Mouse (Mus musculus) embryonic facial prominence, embryonic 11.5 days (tissue): ENCODE data around the gene Pde4dip. TPM values are rescaled to one million over a fixed set of nuclear protein-coding genes. Genes with fewer than 3 reads are reported as not detected.

Experiments
- ATAC-seq: fragments of 200-750 bp; cut with Nextera tagmentation; replicated peaks from 2 replicates; pipeline ENCODE4 v1.8.0; 2017; ENCODE audit warnings: low read depth; ENCODE audit not compliant: insufficient number of reproducible peaks, low FRiP score, low TSS enrichment
- DNase-seq: peaks from one replicate; pipeline ENCODE4 v3.0.0-alpha.2; 2015; ENCODE audit warnings: low spot score
- H3K27ac ChIP-seq: fragments of 300-500 bp; sonication (generic); replicated peaks from 2 replicates; pipeline ENCODE4 v1.5.1; 2014; ENCODE audit warnings: mild to moderate bottlenecking, low read depth, low read length, control low read depth
- H3K27me3 ChIP-seq: fragments of 300-500 bp; sonication (generic); 2 replicates; pipeline ENCODE4 v1.6.1; 2014; ENCODE audit warnings: mild to moderate bottlenecking, low read length, moderate library complexity, mixed read lengths; ENCODE audit not compliant: control insufficient read depth, insufficient read depth
- H3K36me3 ChIP-seq: fragments of 300-500 bp; sonication (generic); replicated peaks from 2 replicates; pipeline ENCODE4 v1.6.1; 2014; ENCODE audit warnings: low read depth, mild to moderate bottlenecking, low read length, moderate library complexity, mixed read lengths; ENCODE audit not compliant: control insufficient read depth, insufficient read depth
- H3K4me1 ChIP-seq: fragments of 300-500 bp; sonication (generic); 2 replicates; pipeline ENCODE4 v1.6.1; 2014; ENCODE audit warnings: low read length, mixed read lengths; ENCODE audit not compliant: control insufficient read depth, insufficient read depth
- H3K4me2 ChIP-seq: fragments of 300-500 bp; sonication (generic); 2 replicates; pipeline ENCODE4 v1.6.1; 2014; ENCODE audit warnings: low read depth, mild to moderate bottlenecking, control low read depth, low read length, moderate library complexity
- H3K4me3 ChIP-seq: fragments of 300-500 bp; sonication (generic); 2 replicates; pipeline ENCODE4 v1.5.1; 2014; ENCODE audit warnings: low read depth, low read length, control low read depth
- H3K9ac ChIP-seq: fragments of 300-500 bp; sonication (generic); replicated peaks from 2 replicates; pipeline ENCODE4 v1.6.1; 2014; ENCODE audit warnings: mild to moderate bottlenecking, control low read depth, low read length
- H3K9me3 ChIP-seq: fragments of 300-500 bp; sonication (generic); replicated peaks from 2 replicates; pipeline ENCODE4 v1.6.1; 2016; ENCODE audit warnings: mild to moderate bottlenecking, low read length, inconsistent platforms, mixed read lengths; ENCODE audit not compliant: control insufficient read depth
- WGBS: fragments of 180-500 bp; shearing (Covaris S2); extraction: QIAGEN DNeasy Blood & Tissue Kit; methylation state at CpG from one replicate; pipeline ENCODE4 v1.1.7; 2014; 5-methylcytosine and 5-hydroxymethylcytosine counted together
- polyA plus RNA-seq: library from polyadenylated mRNA; unstranded; fragments of >200 nt; fragmentation: Nextera tagmentation; extraction: Ambion mirVana; gene quantifications from 2 replicates; pipeline ENCODE4 v1.2.1, GENCODE M21; 2014

Gene Pde4dip
- polyA plus RNA-seq, 1 experiment from 2014 or later = 29.2 TPM

DNA sequence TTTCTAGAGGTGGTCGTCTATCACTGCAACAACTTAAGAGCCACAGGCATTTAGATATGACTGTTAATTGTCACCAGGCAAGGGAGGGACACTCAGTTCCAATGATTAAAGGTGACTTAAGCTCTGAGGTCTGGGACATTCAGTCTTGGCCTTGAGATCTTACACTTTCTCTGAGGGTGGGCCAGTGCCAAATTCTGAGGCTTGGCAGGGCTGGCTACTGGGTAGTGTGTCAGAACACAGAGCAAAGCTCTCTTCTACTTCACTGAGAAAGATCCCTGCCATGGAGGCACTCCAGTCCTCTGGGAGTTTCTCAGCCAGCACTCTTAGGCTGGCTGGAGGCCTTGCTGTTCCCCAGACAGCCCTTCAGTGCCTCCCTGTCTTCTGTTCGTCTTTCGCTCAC lies 158.4 kb downstream of the Pde4dip start:
- no peak for ATAC-seq
- Histone ChIP-seq H3K4me2 (no peak overlapping the region), H3K27me3 (no peaks in the 10 kb centered on the region), H3K9ac (no peak overlapping the region), H3K27ac (no peak overlapping the region), H3K4me3 (no peak overlapping the region), H3K9me3 (no peaks in the 10 kb centered on the region), H3K36me3 (no peaks in the 10 kb centered on the region), H3K4me1 (no peaks in the 10 kb centered on the region)
- WGBS = 72% methylated on average over 3 of the region's 3 CpGs
- DNase-seq = no peak

DNA sequence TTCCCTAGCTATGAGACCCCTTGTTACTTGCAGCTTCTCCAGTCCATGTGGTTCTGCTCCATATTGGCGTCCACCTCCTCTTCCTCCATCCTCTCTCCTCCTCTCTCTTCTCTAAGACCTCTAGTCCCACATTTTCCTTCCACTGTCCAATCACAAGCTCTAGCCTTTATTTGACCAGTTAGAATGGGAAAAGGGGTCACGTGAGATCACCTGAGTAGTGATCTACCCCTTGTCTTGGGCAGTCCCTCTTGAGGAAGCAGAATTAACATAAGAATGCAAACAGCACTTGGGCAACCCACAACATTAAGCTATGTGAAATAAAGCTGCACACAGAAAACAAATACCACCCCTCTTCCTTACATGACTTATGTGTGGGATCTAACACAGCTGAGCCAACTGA lies 160.7 kb downstream of the Pde4dip start:
- no peak for DNase-seq
- H3K9ac ChIP-seq = no peak overlapping the region
- H3K4me3 ChIP-seq = no peak overlapping the region
- H3K4me2 ChIP-seq = no peak overlapping the region
- no peak overlapping the region for H3K27ac ChIP-seq
- WGBS = 76% methylated on average over 2 of the region's 2 CpGs
- no peaks in the 10 kb centered on the region for H3K4me1 ChIP-seq
- H3K36me3 ChIP-seq = no peaks in the 10 kb centered on the region
- no peaks in the 10 kb centered on the region for H3K27me3 ChIP-seq
- H3K9me3 ChIP-seq = no peaks in the 10 kb centered on the region
- no peak for ATAC-seq

DNA sequence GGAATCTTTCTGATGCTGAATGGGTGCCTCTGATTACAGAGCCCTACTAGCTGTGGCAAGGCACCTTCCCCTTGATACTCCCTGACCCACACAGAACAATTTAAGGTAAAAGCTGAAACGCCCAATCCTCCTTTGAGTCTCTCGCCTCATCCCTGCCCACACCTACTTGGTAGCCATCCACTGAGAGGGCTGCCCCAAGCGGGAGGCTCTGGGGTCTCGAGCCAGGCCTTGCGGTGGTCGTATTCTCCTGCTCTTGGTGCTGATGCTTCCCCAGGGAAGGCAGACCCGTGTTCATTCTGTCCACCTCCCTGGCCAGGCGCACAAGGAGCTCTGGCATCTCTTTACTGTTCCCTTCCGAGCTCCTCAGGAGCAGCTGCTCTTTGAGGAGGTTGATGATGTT lies 169.4 kb downstream of the Pde4dip start:
- H3K27me3 ChIP-seq = no peaks in the 10 kb centered on the region
- no peak overlapping the region for H3K4me2 ChIP-seq
- H3K4me1 ChIP-seq = no peaks in the 10 kb centered on the region
- DNase-seq (no peak), ATAC-seq (no peak)
- H3K9me3 ChIP-seq = no peaks in the 10 kb centered on the region
- H3K27ac ChIP-seq = no peak overlapping the region
- H3K9ac ChIP-seq = no peak overlapping the region
- no peak overlapping the region for H3K4me3 ChIP-seq
- WGBS = 89% methylated on average over 9 of the region's 9 CpGs
- H3K36me3 ChIP-seq = no peaks in the 10 kb centered on the region

DNA sequence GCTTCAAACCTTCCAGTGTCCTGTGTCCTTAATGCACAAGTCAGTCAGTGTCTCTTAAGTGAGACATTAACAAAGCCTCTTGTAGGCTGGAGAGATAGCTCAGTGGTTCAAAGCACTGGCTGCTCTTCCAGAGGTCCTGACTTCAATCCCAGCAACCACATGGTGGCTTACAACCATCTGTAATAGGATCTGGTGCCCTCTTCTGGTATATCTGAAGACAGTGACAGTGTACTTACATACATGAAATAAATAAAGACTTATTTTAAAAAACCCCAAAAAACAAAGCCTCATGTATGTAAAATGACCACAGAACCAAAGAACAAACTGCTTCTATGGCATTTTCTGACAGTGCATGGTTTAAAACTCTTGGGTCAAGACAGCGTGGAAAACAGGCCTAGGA lies 172.6 kb downstream of the Pde4dip start:
- DNase-seq = no peak
- no peak for ATAC-seq
- no peak overlapping the region for H3K4me3 ChIP-seq
- H3K9me3 ChIP-seq = no peaks in the 10 kb centered on the region
- no peaks in the 10 kb centered on the region for H3K4me1 ChIP-seq
- no peak overlapping the region for H3K27ac ChIP-seq
- H3K4me2 ChIP-seq = no peak overlapping the region
- H3K9ac ChIP-seq = no peak overlapping the region
- H3K27me3 ChIP-seq = no peaks in the 10 kb centered on the region
- 97% methylated on average over 1 of the region's 1 CpGs for WGBS
- no peaks in the 10 kb centered on the region for H3K36me3 ChIP-seq

DNA sequence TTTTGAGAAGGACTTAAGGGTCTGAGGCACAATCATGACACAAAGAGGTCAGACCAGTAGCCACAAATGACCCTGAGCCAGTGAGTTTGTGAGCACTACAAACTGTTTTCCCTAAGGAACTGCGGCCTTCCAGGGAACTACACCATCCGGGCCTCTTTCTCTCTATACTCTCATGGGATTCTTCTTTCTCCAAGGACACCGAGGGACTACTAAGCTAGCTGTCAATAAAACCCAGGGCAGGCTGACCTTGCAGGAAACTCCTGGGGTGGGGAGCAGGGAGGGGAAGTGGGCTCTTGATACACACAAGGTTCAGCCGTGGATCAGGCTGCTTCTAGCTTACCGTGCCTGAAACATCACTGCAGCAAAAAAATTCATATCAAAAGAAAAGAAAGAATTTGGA lies 177.6 kb downstream of the Pde4dip start:
- Histone ChIP-seq H3K9ac (no peak overlapping the region), H3K27me3 (no peaks in the 10 kb centered on the region), H3K4me1 (no peaks in the 10 kb centered on the region), H3K4me2 (no peak overlapping the region), H3K36me3 (no peaks in the 10 kb centered on the region), H3K4me3 (no peak overlapping the region), H3K27ac (no peak overlapping the region), H3K9me3 (no peaks in the 10 kb centered on the region)
- ATAC-seq (no peak), DNase-seq (no peak)
- WGBS = 58% methylated on average over 5 of the region's 5 CpGs

DNA sequence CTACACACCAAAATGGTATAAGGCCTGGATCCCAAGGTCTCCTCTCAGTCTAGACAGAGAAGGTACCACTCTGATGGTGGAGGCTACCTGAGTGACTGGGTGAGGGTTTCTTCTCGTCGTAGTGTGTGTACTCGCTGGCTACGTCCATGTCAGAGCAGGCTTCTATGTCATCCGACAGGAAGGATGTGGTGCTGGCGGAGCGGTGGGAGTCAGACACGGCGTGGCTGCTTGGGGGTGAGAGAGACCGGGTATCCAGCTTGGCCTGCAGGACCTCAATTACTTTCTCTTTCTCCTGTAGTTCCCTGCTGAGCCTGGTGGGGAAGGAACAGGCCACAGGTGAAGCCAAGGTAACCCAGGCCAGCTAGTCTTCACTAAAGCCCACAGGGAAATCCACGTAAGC lies 178.4 kb downstream of the Pde4dip start:
- Histone ChIP-seq H3K4me1 (no peaks in the 10 kb centered on the region), H3K27me3 (no peaks in the 10 kb centered on the region), H3K27ac (no peak overlapping the region), H3K36me3 (no peaks in the 10 kb centered on the region), H3K4me3 (no peak overlapping the region), H3K4me2 (no peak overlapping the region), H3K9me3 (no peaks in the 10 kb centered on the region), H3K9ac (no peak overlapping the region)
- no peak for ATAC-seq
- WGBS = 92% methylated on average over 11 of the region's 11 CpGs
- no peak for DNase-seq

DNA sequence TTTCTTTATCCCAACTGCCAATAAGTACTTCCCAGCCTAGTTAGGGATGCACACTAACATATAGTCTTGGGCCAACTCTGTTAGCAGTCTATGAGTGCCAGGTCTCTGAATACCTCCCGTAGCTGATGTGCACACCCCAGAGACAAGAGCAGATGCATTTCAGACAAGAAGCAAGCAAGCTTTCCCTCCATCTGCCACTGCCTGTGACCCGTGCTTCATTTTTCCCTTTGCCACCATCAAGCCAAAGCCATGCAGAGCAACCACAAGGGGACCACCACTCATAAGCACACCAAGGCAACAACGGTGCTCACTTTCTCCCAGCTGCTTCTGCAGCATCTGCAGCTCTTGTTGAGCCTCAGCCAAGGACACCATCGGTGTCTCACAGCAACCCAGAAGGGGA lies 181.9 kb downstream of the Pde4dip start:
- 79% methylated on average over 4 of the region's 4 CpGs for WGBS
- Histone ChIP-seq H3K9ac (no peak overlapping the region), H3K36me3 (no peaks in the 10 kb centered on the region), H3K4me2 (no peak overlapping the region), H3K27ac (no peak overlapping the region), H3K4me1 (no peaks in the 10 kb centered on the region), H3K27me3 (no peaks in the 10 kb centered on the region), H3K9me3 (no peaks in the 10 kb centered on the region), H3K4me3 (no peak overlapping the region)
- no peak for ATAC-seq
- no peak for DNase-seq

DNA sequence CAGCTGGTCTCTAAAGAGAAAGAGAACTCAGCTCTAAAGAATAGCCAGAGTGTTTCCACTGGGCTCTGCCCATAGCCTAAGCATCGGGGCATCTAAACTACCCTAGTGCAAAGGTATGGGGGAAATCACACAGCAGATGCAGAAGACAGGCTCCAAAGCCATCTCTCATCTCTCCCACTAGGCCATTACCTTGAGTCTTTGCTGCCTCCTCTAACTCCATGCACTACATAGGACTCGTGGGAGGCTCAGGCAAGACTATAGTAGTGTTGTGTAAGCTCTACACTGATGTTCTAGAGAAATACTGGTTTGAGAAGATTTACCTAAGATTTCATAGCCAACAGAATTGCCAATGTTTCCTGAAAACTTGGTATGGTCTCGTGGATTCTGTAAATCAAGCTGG lies 183.0 kb downstream of the Pde4dip start:
- no peak for ATAC-seq
- no peaks in the 10 kb centered on the region for H3K9me3 ChIP-seq

More for the DNA sequence above, 183.0 kb downstream of the Pde4dip start:
- no peak overlapping the region for H3K27ac ChIP-seq
- no peak overlapping the region for H3K9ac ChIP-seq
- H3K4me3 ChIP-seq = no peak overlapping the region
- no peak for DNase-seq
- WGBS = 90% methylated on average over 3 of the region's 3 CpGs
- no peak overlapping the region for H3K4me2 ChIP-seq
- no peaks in the 10 kb centered on the region for H3K4me1 ChIP-seq
- no peaks in the 10 kb centered on the region for H3K27me3 ChIP-seq
- H3K36me3 ChIP-seq = no peaks in the 10 kb centered on the region
